9 mouse cellular contexts compared by ENCODE assay signal in genomic region chr1:156310630-156311029, GRCm38 (mm10). TPM values are rescaled to one million over a fixed set of nuclear protein-coding genes. Genes with fewer than 3 reads are reported as not detected.
A peak's percentile ranks its signal among the peaks of the same experiment; 100 is the strongest.
DNase-seq lines count a peak whose midpoint lies in the region; ATAC-seq and TF ChIP-seq lines count a peak whose summit lies in the region.
"Had no signal": no experiment of that assay in that cellular context is flagged by ENCODE, and none has a peak within 500 bp of the region (broad histone marks: within the 10 kb centered on the region; RNA-seq: fewer than 3 reads in every experiment).

Nphs2 (plus strand) TSS chr1:156310727.

- peaks cover 6% of the 10 kb centered on the region for H3K4me1 ChIP-seq in hindbrain, embryonic 15.5 days (replicated peaks)

- no peak within 1 kb of the TSS for H3K9ac ChIP-seq in hindbrain, embryonic 15.5 days

- intact Hi-C loops in gastrocnemius, adult 2 months (cut with DNase I), result no loop called here

- 2% methylated on average over 29 of the region's 29 CpGs for WGBS in hindbrain, embryonic 15.5 days

- H3K36me3 ChIP-seq in hindbrain, embryonic 15.5 days, result no peaks in the 10 kb centered on the region

- peak; percentile 10 to 13 for DNase-seq in cerebellum, postnatal 10 days
- DNase-seq in cerebellum, postnatal 36 days, result no peak
- DNase-seq in adrenal gland, postnatal 36 days, result peak; percentile 1 to 23
- peak; percentile 29 to 43 for DNase-seq in thymus, postnatal 36 days
- DNase-seq in gastrocnemius, adult 2 months, result no peak
- DNase-seq in layer of hippocampus, postnatal 25 days (ENCODE audit: extremely low spot score in 1 of 2, low spot score in 1 of 2), result no peak

- ATAC-seq in hindbrain, embryonic 15.5 days (ENCODE audit: low FRiP score, low read depth), result no peak
- ATAC-seq in megakaryocyte progenitor cell, adult 5-6 weeks (replicated peaks; ENCODE audit: poor library complexity), result peak; percentile 50

- H3K4me3 ChIP-seq in hindbrain, embryonic 15.5 days, result peak within 1 kb of the TSS; percentile 25
- no peak within 1 kb of the TSS for H3K4me3 ChIP-seq in gastrocnemius, adult 2 months
- H3K4me3 ChIP-seq: erythroblast, embryonic 14.5 days had no signal

- H3K27me3 ChIP-seq in hindbrain, embryonic 15.5 days, result peaks cover 28% of the 10 kb centered on the region

- no peak for TF ChIP-seq CTCF in gastrocnemius, adult 2 months (IDR thresholded peaks at IDR 0.05)

- H3K27ac ChIP-seq in hindbrain, embryonic 15.5 days (replicated peaks), result no peak within 1 kb of the TSS
- no peak within 1 kb of the TSS for H3K27ac ChIP-seq in gastrocnemius, adult 2 months

- H3K9me3 ChIP-seq in hindbrain, embryonic 15.5 days, result no peaks in the 10 kb centered on the region

- peak within 1 kb of the TSS; percentile 48 for H3K4me2 ChIP-seq in hindbrain, embryonic 15.5 days

RNA-seq across cellular contexts. Expression of gene Nphs2, which starts in this region (rescaled TPM):
- total RNA-seq in adrenal gland, postnatal 36 days (2021), result not detected
- polyA plus RNA-seq in hindbrain, embryonic 15.5 days (2015; fragmentation: Nextera tagmentation; extraction: Ambion mirVana), result 0.31 and 0.34 TPM in 2 replicates
- total RNA-seq in megakaryocyte progenitor cell, adult 5-6 weeks (2015), result not detected in 2 replicates
- total RNA-seq in megakaryocyte progenitor cell, adult 5-6 weeks (2017), result not detected in 2 replicates
- not detected for total RNA-seq in gastrocnemius, adult 2 months (2021)
- total RNA-seq in layer of hippocampus, postnatal 25 days (2021), result under 1 TPM in 1 of 2 experiments, not detected in 1; 0.15 TPM
- polyA plus RNA-seq: erythroblast, embryonic 14.5 days had no signal

Comparison
In these comparisons a context has a peak if more than half of its experiments do, and no peak if none do; other contexts are left out.
1. DNase-seq: peak in cerebellum, postnatal 10 days (2 of 2) and thymus, postnatal 36 days (2 of 2); none in cerebellum, postnatal 36 days (0 of 2), gastrocnemius, adult 2 months (single experiment) and layer of hippocampus, postnatal 25 days (0 of 2).
2. Peak in DNase-seq in adrenal gland, postnatal 36 days; RNA of the gene not detected or under 1 TPM.
3. Peak in ATAC-seq in megakaryocyte progenitor cell, adult 5-6 weeks; RNA of the gene not detected or under 1 TPM.